Mouse (Mus musculus): ENCODE measurements at regions not wholly inside any gene's neighbourhood (a gene's known extent, or its start where the extent isn't known, plus 50 kb on each side); places are given as distances from the start of the nearest gene placed in this dataset.

DNA sequence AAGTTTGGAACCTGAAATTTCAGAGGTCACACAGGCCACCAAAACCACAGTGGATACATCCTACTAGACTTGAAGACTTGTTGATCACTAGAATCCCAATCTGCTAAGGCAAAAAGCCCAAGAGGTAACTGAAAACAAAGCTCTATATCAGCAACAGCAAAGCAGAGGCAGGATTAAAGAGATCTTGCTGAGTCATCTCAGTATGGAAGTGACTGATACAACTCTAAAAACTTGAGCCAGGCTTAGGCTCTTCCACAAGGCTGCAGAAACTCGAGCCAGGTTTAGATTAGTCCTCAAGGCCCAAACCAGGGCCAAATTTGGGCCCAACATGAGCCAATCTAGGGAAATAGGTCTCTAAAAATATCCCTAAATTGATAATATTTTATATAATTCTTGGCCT is 56.2 kb downstream of the Speer3 start:
- TF ChIP-seq CTCF (IDR thresholded peaks at IDR 0.05) (no peak), EP300 (IDR thresholded peaks at IDR 0.05) (no peak)
